Mouse (Mus musculus) liver, embryonic 16.5 days (tissue): ENCODE measurements around the gene Ang. TPM values are rescaled to one million over a fixed set of nuclear protein-coding genes. Genes with fewer than 3 reads are reported as not detected.

ENCODE experiments used
- ATAC-seq: fragments of 200-750 bp; cut with Nextera tagmentation; 2 replicates; pipeline ENCODE4 v1.8.0; 2017; ENCODE audit warnings: low read depth, mild to moderate bottlenecking, moderate number of reproducible peaks, moderate library complexity
- H3K27ac ChIP-seq: fragments of 300-500 bp; sonication (generic); 2 replicates; pipeline ENCODE4 v1.5.1; 2014; ENCODE audit warnings: mild to moderate bottlenecking, low read length
- H3K27me3 ChIP-seq: fragments of 300-500 bp; sonication (generic); 2 replicates; pipeline ENCODE4 v1.6.1; 2014; ENCODE audit warnings: low read depth, low read length, mixed read lengths; ENCODE audit not compliant: control insufficient read depth, insufficient read depth
- H3K36me3 ChIP-seq: fragments of 300-500 bp; sonication (generic); 2 replicates; pipeline ENCODE4 v1.6.1; 2014; ENCODE audit warnings: mild to moderate bottlenecking; ENCODE audit not compliant: control insufficient read depth, insufficient read depth
- H3K4me1 ChIP-seq: fragments of 300-500 bp; sonication (generic); 2 replicates; pipeline ENCODE4 v1.6.1; 2014; ENCODE audit warnings: low read depth, low read length, mixed read lengths; ENCODE audit not compliant: control insufficient read depth
- H3K4me2 ChIP-seq: fragments of 300-500 bp; sonication (generic); 2 replicates; pipeline ENCODE4 v1.6.1; 2014; ENCODE audit warnings: low read depth, low read length, mixed read lengths
- H3K4me3 ChIP-seq: fragments of 300-500 bp; sonication (generic); 2 replicates; pipeline ENCODE4 v1.5.1; 2014; ENCODE audit warnings: low read depth, mild to moderate bottlenecking, low read length
- H3K9ac ChIP-seq: fragments of 300-500 bp; sonication (generic); 2 replicates; pipeline ENCODE4 v1.6.1; 2014; ENCODE audit warnings: low read depth, low read length
- H3K9me3 ChIP-seq: fragments of 300-500 bp; sonication (generic); replicated peaks from 2 replicates; pipeline ENCODE4 v1.6.1; 2016; ENCODE audit warnings: low read length; ENCODE audit not compliant: control insufficient read depth
- WGBS: fragments of 180-500 bp; shearing (Covaris S2); extraction: QIAGEN DNeasy Blood & Tissue Kit; methylation state at CpG from one replicate; pipeline ENCODE4 v1.1.7; 2014; ENCODE audit not compliant: insufficient replicate concordance; 5-methylcytosine and 5-hydroxymethylcytosine counted together
- polyA plus RNA-seq: library from polyadenylated mRNA; unstranded; fragments of >200 nt; fragmentation: Nextera tagmentation; extraction: Ambion mirVana; gene quantifications from 2 replicates; pipeline ENCODE4 v1.2.1, GENCODE M21; 2015

Ang gene
- polyA plus RNA-seq, 1 experiment from 2014 or later: 8.4 TPM

GRCm38 (mm10) chr14:51131086-51131815 is 40.3 kb downstream of the Ang start:
- Histone ChIP-seq H3K27ac (peak overlapping the region; percentile 95), H3K9ac (peak overlapping the region; percentile 6; the same call in 1 of the 2 replicates), H3K27me3 (no peaks in the 10 kb centered on the region), H3K4me1 (peaks cover 59% of the 10 kb centered on the region), H3K4me3 (no peak overlapping the region), H3K36me3 (no peaks in the 10 kb centered on the region), H3K9me3 (no peaks in the 10 kb centered on the region), H3K4me2 (0 out of 2 replicates have a peak overlapping the region, but pooled peaks have one; percentile 71)
- WGBS: 48% methylated on average over 7 of the region's 7 CpGs
- no peak for ATAC-seq

- Histone ChIP-seq H3K4me1 (peaks cover 49% of the 10 kb centered on the region), H3K4me3 (no peak overlapping the region), H3K36me3 (no peaks in the 10 kb centered on the region), H3K4me2 (peak overlapping the region; percentile 22; the same call in 1 of the 2 replicates), H3K9me3 (no peaks in the 10 kb centered on the region), H3K27me3 (no peaks in the 10 kb centered on the region), H3K9ac (0 out of 2 replicates have a peak overlapping the region, but pooled peaks have one; percentile 3), H3K27ac (peak overlapping the region; percentile 95)
- 52% methylated on average over 4 of the region's 4 CpGs for WGBS
- peak; percentile 47 for ATAC-seq
Measured at GRCm38 (mm10) chr14:51132372-51132771, 41.4 kb downstream of the Ang start.

DNA sequence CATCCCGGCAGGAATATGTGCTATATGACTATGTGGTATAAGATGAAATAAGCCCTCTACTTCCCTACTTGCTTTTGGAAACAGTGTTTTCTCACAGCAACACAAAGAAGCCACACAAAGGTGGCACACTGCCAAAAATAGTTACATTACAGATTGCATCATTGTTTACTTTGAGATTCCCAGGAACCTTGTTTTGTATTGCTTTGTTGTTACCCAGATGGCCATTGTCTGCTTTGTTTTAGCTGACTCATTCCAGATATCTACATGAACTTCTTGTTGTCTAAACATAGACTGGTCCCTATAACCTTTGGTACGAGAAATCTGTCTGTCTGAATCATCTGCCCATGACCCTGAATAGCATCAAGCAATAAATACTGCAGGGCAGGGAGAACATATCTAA is 49.4 kb downstream of the Ang start:
- no peak overlapping the region for H3K27ac ChIP-seq
- no peaks in the 10 kb centered on the region for H3K27me3 ChIP-seq
- 71% methylated on average over 2 of the region's 2 CpGs for WGBS
- H3K9me3 ChIP-seq: no peaks in the 10 kb centered on the region
- H3K9ac ChIP-seq: no peak overlapping the region
- no peak overlapping the region for H3K4me2 ChIP-seq
- no peak for ATAC-seq
- no peak overlapping the region for H3K4me3 ChIP-seq
- H3K4me1 ChIP-seq: peaks cover 38% of the 10 kb centered on the region
- no peaks in the 10 kb centered on the region for H3K36me3 ChIP-seq

- no peaks in the 10 kb centered on the region for H3K36me3 ChIP-seq
- H3K4me1 ChIP-seq: peaks cover 55% of the 10 kb centered on the region
- peak; percentile 33; the same call in 1 of the 2 replicates for ATAC-seq
- peak overlapping the region; percentile 91 for H3K27ac ChIP-seq
- WGBS: 58% methylated on average over 4 of the region's 4 CpGs
- no peaks in the 10 kb centered on the region for H3K9me3 ChIP-seq
- no peak overlapping the region for H3K9ac ChIP-seq
- H3K4me3 ChIP-seq: no peak overlapping the region
- H3K4me2 ChIP-seq: peak overlapping the region; percentile 10; the same call in 1 of the 2 replicates
- no peaks in the 10 kb centered on the region for H3K27me3 ChIP-seq
Measured at GRCm38 (mm10) chr14:51142119-51142518, 51.2 kb downstream of the Ang start.

DNA sequence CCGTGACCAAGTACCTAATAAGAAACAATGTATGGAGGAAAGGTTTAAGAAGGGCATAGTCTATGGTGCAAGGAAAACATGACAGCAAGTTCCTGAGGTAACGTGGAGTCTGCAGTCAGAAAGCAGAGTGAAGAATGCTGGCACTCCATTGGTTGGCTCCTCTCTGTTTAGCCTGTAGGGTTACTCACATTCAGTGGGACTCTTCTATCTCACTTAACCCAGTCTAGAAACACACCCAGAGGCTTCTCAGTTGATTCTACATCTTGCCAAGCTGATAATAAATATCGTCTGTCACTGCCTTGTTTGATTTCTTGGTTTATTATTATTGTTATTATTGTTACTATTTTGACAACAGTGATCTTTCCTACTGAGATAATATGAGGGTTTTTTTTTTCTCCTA is 51.6 kb downstream of the Ang start:
- 30% methylated on average over 3 of the region's 3 CpGs for WGBS
- peaks cover 57% of the 10 kb centered on the region for H3K4me1 ChIP-seq
- no peaks in the 10 kb centered on the region for H3K36me3 ChIP-seq
- H3K4me3 ChIP-seq: no peak overlapping the region
- no peak overlapping the region for H3K9ac ChIP-seq
- H3K27ac ChIP-seq: peak overlapping the region; percentile 91
- H3K27me3 ChIP-seq: no peaks in the 10 kb centered on the region
- H3K9me3 ChIP-seq: no peaks in the 10 kb centered on the region
- H3K4me2 ChIP-seq: peak overlapping the region; percentile 10; the same call in 1 of the 2 replicates
- ATAC-seq: peak; percentile 87

- Histone ChIP-seq H3K4me3 (no peak overlapping the region), H3K9me3 (no peaks in the 10 kb centered on the region), H3K4me2 (peak overlapping the region; percentile 58), H3K36me3 (no peaks in the 10 kb centered on the region), H3K9ac (peak overlapping the region; percentile 49), H3K27ac (peak overlapping the region; percentile 93), H3K4me1 (peaks cover 64% of the 10 kb centered on the region), H3K27me3 (no peaks in the 10 kb centered on the region)
- 54% methylated on average over 4 of the region's 4 CpGs for WGBS
- ATAC-seq: no peak
Measured at GRCm38 (mm10) chr14:51143287-51143686, 52.3 kb downstream of the Ang start.

DNA sequence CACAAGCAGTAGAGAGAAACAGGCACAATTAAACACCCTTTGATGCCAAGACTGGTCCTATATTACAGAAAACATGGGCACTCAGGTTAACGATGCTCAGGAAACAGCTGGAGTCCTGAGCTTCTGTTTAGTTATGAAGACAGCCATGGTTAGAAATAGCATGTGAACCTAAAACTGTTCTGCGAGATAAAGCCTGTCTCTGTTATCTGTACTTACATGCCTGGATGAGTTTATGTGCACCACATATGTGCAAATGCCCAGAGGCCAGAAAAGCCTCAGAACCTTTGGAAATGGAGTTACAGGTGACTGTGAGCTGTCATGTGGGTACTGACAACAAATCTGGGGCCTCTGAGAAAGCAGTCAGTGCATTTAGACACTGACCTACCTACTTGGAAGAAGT is 53.0 kb downstream of the Ang start:
- WGBS: 15% methylated on average over 2 of the region's 2 CpGs
- peak; percentile 84 for ATAC-seq
- H3K9ac ChIP-seq: peak overlapping the region; percentile 49
- H3K36me3 ChIP-seq: no peaks in the 10 kb centered on the region
- no peaks in the 10 kb centered on the region for H3K27me3 ChIP-seq
- H3K9me3 ChIP-seq: no peaks in the 10 kb centered on the region
- H3K4me1 ChIP-seq: peaks cover 71% of the 10 kb centered on the region
- H3K27ac ChIP-seq: peak overlapping the region; percentile 93
- peak overlapping the region; percentile 58 for H3K4me2 ChIP-seq
- H3K4me3 ChIP-seq: no peak overlapping the region; the same call in 1 of the 2 replicates

DNA sequence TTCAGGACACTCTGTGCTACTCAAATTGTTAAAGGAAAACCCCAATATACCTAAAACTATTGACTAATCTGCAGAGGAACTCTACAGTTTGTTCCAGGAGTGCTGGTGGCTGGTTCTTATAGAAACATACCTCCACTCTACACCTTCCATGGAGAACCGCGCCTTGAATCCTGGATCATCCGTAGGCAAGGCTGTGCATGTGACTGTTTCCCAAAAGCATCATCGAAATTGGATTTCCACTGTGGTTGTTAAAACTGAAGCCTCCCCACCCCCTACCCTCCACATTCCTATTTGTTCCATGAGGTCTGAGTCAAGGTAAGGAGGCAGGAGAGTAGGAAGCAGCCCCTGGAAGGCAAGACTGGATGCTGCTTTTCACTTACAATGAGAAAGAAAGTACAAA is 53.5 kb downstream of the Ang start:
- Histone ChIP-seq H3K36me3 (no peaks in the 10 kb centered on the region), H3K4me1 (peaks cover 76% of the 10 kb centered on the region), H3K9ac (no peak overlapping the region; the same call in 1 of the 2 replicates), H3K4me2 (no peak overlapping the region), H3K27ac (peak overlapping the region; percentile 93), H3K9me3 (no peaks in the 10 kb centered on the region), H3K4me3 (no peak overlapping the region), H3K27me3 (no peaks in the 10 kb centered on the region)
- no peak for ATAC-seq
- WGBS: 90% methylated on average over 4 of the region's 4 CpGs

- Histone ChIP-seq H3K4me1 (peaks cover 81% of the 10 kb centered on the region), H3K9ac (no peak overlapping the region), H3K36me3 (no peaks in the 10 kb centered on the region), H3K27ac (peak overlapping the region; percentile 22; the same call in 1 of the 2 replicates), H3K4me3 (no peak overlapping the region), H3K27me3 (no peaks in the 10 kb centered on the region), H3K4me2 (no peak overlapping the region), H3K9me3 (no peaks in the 10 kb centered on the region)
- ATAC-seq: no peak
- 80% methylated on average over 6 of the region's 6 CpGs for WGBS
Measured at GRCm38 (mm10) chr14:51145521-51145920, 54.6 kb downstream of the Ang start.
